Mouse (Mus musculus) heart, adult 18-20 months (tissue): ENCODE measurements at regions not wholly inside any gene's neighbourhood (a gene's known extent, or its start where the extent isn't known, plus 50 kb on each side); places are given as distances from the start of the nearest gene placed in this dataset.

Source experiments
- DNase-seq, 2 experiments: peaks; one replicate each; pipeline ENCODE4 v3.0.0; 2021 to 2022; ENCODE audit warnings: mixed read lengths in 1 of 2

DNA sequence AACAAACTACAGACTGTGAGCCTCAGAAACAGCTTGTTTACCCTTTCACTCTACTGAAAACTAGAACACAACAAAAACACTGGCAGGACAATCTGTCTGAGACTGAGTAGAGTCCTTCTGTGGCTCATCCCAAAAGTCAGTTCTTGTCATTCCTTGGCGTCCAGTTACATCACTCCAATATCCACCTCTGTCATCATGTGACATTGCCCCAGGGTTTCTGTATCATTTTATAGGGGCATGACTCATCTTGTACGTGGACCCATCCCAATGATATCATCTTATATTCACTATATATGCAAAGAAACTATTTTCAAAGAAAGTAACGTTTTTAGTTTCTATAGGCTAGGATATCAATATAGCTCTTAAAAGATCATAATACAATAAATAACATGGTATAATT lies 152.3 kb downstream of the Dkk2 start:
- no peak for DNase-seq

DNA sequence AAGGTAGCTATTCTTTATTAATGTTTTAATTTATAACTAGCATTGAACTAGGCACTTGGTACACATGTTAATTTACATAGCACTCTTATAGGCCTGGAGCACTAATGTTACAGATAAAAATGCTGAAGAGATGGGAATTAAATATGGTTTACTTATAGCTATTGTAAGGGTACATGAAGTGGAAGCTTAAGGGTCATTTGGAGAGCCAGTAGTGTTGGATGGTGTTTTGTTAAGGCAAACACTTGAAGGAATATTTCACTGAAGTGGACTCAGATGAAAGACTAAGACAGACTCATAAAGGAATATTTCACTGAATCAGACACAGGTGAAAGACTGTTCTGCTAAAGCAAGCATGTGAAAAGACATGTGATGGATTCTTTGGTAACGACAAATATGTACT lies 172.7 kb downstream of the Dkk2 start:
- no peak for DNase-seq

DNA sequence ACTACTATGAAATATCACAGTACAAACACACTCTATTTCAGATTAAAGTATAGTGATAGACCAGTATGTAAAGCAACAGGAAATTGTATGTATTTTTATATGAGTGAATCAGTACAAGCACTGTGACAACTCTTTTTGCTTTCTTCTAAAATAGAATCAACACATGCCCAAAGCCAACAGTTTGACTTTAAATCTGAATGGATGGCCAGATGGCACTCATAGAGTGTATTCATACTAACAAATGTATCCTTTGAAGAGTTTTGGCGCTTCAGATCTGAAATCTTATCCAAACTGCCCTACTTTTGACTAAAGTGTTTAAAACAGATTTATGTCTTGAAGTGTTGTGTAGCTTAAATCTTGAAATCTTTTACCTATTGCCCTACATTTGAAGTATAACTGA lies 184.5 kb downstream of the Dkk2 start:
- no peak for DNase-seq

DNA sequence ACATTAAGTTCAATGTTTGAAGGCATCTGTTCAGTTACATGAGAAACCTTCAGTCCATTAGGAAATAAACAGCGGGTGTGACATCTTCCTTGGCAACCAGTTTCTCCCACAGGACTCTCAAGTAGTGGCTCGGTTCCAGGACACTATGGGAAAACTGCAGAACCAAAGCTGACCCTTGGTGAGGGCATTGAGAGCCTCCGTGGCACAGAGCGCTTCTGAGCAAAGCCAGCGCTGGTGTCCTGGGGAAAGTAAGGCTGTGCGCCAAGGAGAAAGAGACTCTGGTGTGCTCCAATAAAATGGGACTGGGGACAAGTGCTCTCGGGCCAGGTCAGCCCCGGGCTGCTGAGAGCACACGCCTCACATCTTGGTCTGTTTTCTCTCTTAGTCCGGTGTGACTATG lies 189.7 kb downstream of the Dkk2 start:
- peak; percentile 42 to 56 for DNase-seq

DNA sequence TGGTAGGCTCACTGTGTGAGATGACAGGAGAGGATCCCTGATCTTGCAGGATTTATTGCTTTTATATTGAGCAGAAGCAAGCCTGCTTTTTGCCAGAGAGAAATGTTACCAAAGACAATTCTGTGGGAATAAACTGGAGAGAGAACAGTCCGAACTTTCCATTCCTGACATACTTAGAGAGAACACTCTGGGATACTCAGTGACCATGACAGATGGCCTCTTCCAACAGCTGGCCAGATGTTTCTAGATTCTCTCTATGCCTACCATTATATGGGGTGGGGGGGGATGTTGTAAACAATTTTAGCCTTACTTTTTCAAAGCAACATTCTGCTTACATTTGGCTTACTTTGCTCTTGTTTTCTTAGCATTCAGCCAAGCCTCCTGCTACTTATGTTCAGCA lies 192.7 kb downstream of the Dkk2 start:
- peak in 1 of 2 experiments; percentile 2 for DNase-seq

DNA sequence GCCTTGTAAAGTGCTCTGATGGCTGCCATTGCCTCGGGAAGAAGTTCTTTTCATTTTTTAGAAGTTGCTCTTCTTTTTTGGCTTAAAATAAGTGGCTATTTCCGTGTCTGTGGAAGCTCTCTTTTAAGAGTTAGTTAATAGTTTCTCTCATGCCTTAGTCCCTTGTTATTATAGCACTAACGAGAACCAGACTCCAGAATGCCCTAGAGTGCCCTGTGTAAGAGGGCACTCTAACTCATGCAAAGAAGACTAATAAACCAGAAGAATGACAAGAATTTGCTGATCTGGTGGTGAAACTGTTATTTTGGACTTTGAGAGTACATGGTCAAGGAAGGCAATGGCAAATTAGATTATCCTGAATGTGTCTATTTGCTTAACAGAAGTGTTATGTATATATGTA lies 202.6 kb downstream of the Dkk2 start:
- no peak for DNase-seq

DNA sequence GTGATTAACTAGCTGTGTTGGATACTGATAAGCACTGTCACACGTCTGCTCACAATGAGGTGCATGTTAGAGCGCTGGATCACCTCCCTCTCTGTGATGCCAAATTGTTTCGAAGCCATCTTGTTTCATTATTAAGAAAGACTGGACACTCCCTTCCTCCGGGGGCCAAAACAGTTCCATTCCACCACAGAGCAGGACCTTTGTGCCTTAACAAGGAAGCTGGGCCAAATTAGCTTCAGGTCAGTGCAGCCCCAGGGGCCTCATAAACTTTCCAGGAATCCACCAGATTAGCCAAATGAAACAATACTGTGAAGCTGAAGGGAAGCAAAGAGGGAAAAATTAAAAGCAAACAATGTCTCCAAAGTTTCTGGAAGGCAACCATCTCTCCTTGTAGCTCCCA lies 241.9 kb downstream of the Dkk2 start:
- DNase-seq: peak; percentile 1 to 15

DNA sequence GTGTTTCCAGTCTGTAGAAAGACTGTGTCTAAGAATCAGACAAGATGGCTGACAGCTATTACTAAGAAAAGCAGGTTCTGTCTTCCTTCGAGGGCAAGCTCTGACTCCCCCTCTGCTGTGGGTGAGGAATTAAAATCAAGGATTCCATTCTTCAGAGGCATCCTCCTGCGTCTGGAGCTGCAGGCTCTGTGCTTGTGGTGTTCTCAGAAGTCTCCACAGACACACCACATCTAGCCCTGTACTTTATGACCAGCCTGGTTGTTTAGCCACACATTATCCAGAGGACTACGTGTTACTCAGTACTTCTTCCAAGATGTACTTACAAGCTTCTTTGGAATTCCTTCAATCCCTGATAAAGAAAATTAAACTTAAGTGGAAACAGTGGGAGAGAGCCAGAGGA lies 258.5 kb downstream of the Dkk2 start:
- no peak for DNase-seq

DNA sequence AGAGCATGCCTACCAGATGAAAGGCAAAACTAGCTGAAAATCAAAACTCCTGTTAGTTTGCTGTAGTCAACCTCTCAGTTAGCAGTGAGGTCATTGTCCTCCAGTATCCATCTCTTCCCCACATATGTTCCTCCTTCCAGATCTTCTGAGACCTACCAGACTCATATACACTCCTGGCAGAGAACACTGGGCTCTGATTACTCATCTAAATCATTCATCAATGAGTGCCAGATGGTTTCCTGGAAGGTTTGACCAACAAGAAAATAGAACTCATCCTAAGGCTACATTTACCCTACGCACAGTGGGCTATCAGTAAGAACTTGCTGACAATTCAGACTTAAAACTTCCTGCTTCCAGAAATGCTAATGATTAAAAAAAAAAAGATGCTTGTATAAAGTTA lies 260.8 kb downstream of the Dkk2 start:
- DNase-seq: no peak

DNA sequence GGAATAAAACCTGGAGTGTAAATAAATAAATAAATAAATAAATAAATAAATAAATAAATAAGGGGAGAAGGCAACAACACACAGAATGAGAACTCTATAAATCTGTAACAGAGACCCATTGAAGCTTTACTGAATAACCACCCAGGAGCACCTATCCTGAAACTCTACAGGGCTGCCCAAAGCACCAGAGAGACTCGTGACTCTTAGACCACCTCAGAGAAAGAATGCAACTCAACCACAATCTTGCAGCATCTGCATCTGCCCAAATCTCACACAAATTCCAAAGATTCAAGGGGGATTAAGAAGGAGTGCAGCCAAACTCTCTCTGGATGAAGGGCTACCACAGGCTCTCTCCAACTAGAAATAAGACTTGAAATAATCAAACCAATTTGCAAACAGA lies 264.5 kb downstream of the Dkk2 start:
- no peak for DNase-seq

DNA sequence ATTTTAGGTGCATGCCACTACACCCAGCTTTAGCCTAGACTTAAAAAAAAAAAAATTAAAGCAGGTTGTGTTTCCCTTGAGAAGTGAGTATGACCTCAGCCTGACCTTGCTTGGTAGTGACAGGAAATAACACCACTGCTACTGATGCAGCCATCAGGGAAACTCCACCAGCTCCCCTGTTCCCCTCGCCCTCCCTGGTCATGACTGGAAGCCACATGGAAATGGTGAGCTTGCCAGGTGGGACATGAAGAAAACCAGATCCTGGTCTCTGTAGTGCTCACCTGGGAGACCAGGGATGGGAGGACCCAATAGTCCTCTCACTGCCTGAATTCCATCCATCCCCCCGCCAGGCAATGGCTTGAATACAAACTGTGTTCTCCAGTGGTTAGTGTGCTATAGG lies 268.1 kb downstream of the Dkk2 start:
- DNase-seq: no peak

DNA sequence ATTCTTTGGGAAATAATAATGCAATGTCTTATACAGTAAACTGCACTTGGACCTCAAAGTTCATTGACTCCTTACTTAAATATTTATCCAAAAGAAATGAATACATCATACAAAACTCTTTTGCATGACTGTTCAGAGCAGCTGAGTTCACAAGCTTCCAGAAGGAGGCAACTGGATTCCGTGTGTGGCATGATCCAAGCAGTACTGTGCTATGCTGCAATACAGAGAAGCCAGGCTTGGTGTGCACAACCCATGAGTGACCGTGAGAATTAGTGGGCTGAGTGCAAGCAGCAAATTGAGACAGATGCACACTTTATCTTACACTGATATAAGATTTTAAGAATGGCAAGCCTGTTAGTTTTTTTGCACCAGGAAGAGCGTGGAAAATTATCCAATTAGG lies 270.0 kb upstream of the Gimd1 start:
- no peak for DNase-seq

DNA sequence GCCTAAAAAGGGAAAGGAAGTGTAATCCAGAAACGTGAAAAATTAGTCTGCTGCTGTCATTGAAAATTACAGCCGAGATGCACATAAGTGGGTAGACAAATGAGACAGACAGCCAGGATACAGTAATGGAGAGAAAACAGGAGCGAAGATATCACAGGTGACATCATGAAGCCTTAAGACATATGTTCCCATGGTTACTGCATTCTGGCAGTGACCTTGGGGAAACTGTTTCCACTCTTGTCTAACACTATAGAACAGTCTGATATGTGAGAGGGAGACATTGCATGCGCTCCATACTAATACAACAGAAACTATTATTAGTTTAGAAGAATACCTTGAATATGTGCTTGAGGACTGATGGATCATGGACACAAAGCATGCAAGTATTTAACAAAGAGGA lies 254.0 kb upstream of the Gimd1 start:
- DNase-seq: no peak

DNA sequence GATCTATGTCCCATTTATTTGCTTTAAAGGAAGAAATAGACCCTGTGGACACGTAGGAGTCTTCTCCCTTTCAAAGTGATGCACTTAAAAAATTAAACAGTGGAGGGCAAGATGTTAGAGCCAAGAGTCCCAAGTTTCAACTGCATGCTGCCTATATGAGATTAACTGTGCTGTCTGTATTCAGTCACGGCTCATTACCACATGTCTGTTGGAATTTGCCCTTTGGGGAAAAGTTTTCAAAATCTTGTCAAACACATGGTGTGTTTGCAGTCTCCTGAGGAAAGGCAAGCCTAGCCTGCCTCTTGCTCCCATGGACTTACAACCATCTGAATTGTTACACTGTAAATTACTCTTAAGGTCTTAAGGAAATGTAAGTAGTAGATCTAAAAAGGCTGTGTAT lies 211.9 kb upstream of the Gimd1 start:
- DNase-seq: no peak

DNA sequence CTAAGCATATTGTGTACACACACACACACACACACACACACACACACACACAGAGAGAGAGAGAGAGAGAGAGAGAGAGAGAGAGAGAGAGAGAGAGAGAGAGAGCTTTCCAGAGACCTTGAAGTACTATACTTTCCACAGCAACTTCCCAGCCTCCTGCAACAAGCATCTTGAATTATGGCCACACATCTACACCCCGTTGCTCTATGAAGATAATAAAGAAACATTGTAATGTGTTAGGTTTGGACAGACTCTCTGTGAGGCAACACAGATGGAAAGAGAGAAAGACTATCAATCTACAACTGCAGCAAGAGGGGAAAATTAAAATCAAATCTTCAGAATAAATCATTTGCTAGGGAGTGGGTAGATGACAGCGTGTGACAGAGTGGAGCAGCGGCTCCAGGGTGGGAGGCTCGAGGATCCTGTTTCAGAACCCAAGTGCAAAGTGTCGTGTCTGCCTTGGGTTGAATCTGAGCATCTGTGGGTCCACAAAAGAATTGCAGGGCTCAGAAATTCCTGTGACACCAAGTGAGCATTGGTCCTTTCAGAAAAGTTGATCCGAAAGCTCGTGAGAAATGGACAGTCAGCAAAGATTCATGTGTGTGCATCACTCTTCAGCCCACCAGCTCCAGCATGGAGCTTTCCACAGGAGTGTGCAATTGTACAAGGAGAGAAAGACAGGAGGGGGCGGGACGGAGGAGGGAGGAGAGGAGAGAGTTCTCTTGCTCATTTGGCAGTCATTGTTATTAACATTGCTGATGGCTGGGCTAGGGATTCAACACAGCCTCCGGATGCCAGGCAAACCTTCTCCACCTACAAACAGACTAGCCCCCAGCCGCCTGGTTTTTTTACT lies 203.6 kb upstream of the Gimd1 start:
- no peak for DNase-seq

DNA sequence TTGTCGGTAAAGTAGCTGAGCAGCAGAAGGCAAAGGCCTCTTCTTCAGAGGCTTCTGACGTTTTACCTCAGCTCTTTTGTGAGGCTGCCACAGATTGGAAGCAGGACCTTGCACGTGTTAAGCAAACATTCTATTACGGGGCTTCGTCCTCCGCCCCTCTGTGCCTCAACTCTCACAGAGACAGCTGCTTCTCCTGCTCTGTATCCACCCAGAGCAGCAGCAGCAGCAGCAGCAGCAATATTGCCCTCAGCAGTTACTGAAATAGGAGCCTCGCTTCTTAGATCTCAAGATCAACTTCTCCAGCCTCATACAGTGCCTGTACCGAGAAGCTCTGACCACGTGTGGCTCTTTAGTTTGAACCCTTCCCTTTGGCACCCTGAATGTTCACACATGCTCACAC lies 202.4 kb upstream of the Gimd1 start:
- DNase-seq: no peak

DNA sequence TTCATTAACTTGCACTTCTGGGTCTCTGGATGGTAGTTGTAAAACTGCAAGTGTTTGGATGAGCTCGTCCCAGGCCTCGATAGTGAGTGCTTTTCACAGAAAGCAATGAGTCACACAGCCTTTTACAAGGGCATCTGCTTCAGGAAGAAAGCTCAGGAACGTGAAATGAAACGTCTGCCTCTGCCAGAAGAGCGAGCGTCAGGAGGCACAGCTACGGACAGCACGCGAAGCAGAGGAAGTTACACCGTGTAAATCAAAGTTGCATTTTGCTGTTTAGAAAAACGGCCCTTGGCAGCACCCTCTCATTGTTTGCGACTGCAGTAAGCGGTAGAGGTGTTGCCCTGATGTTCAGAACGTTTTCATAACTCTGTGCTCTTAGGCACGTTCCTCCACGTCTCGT lies 201.5 kb upstream of the Gimd1 start:
- DNase-seq: no peak

DNA sequence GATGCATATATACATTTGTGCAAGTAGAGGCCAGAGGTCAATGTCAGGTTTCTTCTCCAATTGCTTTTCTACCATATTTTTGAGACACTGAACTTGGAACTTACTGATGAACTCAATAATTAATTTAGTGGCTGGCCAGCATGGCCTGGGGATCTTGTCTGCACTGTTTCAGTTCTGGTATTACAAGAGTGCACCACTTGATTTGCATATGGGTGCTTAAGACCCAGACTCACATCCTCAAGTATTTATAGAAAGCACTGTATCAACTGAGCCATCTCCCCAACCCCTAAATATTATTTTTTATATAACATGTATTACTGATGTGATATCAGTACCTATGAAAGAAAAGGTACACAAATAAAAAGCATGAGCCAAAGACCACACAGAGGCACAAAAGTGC lies 197.8 kb upstream of the Gimd1 start:
- DNase-seq: no peak

DNA sequence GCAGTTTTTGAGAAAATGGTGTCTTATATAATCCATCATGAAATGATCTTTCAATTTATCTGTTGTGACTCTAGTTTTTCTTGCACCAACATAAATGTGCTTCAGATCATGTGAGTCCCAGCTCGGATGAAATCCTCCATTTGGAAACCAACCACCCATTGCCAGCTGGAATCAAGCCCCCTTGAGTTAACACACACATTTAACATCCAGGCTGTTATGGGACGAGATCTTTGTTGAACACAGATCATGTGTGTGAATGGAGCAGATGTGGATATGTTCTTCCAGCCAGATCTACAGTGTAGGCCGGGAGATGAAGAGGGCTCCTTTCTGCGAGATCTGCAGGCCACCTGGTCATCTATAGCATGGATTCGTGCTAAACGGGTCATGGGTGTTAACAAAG lies 188.4 kb upstream of the Gimd1 start:
- peak; percentile 3 to 17 for DNase-seq

DNA sequence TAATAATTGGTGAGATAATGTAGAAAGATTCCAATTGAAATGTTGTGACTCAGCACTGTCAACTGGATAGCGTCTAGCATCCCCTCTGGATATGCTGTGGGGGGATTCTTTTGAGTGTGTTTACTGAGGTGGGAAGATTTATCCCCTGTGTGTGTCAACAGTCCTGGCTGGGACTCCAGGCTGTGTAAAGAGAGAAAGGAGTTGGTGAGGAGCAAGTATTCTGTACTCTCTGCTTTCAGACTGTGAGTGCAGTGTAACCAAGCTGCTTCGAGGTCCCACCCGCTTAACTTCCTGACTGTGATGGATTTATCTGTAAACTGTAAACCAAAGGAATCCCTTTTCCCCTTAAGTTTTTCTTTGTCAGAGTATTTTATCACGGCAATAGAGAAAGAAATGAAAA lies 175.7 kb upstream of the Gimd1 start:
- no peak for DNase-seq

DNA sequence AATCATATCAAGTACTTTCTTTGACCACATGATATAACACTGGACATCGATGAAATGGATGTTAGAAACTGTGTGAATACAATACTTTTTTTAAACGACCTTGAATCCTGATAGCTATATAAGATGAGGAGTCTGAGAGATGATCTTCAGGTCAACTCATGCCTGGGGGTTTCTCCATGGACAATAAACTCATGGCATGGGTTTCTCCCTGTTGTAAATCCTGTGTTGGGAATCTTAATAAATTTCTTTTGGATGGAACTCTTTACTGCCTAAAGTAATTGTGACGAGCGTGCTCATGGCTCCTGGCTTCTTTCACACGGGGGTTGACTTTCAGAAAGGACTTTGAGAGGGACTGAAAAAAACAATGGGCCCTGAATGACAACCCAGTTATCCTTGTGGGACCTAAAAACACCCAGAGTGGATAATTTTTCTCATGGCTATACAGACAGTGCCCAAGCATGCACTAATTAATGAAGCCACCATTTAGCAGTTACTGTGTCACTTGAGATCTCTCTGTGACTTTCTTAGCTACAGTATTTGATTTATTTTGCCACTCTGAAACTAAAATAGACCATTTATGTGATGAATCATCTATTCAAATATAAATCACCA lies 167.2 kb upstream of the Gimd1 start:
- no peak for DNase-seq

DNA sequence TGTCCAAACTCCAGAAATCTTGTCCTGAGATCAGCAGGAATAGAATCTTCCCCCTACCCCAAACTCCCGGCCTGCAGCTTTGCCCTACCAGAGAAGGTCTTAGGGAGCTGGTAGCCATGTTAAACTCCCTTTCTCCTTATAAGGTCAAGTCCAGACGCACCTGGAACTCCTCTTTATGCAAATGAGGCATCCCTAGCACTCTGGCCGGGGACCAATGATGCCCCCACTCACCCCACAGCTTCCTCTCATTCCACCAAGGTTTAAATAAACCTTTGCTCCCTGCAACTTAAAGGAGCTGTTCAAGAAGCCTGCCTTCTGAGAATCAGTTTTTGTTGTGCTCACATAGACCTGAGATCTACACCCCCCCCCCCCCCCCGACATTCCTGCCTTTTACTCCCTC lies 158.6 kb upstream of the Gimd1 start:
- no peak for DNase-seq

DNA sequence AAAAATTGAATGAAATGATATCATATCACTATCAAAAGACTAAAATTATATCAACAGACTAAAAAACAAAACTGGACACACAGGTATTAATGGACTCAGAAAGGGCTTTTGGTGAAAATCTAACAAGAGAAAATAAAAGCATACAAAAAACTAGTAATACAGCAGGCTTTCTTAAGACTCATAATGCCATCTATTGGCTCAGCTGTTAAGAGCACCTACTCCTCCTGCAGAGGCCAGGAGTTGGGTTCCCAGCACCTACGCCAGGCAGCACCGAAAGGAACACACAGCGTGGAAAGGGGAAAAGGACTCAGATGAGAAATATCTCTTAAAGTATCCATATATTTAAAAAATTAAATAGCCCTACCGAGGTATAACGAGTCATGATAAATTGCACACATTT lies 151.9 kb upstream of the Gimd1 start:
- DNase-seq: no peak

DNA sequence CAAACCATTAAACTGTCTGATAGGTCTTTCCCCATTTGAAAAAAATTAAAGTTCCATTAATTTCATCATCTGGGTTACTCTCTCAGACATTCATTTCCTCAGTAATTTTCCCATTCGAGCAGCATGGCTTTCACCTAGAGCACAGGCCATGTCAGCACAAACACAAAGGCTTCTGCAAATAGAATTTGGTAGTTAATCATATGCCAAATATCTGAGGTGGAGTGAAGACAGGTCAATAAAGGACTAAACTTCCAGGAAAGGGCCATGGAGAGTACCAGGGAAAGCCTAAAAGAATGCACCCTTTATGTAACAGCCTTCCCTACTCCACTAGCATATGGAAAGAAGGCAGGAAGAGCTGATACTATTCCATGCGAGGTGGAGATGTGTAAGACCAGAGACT lies 150.3 kb upstream of the Gimd1 start:
- DNase-seq: no peak
